29 mouse cellular contexts compared by ENCODE assay signal in the genomic region with DNA sequence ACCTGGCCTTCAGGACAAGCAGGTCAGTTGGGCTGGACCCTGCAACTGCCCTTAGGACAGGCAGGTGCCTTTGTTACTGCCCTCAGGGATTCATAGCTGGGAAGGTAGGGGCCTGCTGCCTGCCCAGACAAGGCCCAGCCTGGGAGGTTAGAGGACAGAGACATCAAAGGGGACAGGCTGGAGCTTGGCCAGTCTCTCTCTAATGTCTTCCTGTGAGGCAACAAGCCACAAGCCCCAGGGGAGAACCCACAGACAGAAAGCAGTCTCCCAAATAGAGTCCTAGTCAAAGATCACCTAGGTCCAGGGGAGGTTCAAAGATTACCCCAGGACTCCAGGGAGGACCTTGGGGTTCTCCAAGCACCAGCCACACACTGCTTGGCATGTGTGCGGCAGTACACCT. TPM values are rescaled to one million over a fixed set of nuclear protein-coding genes. Genes with fewer than 3 reads are reported as not detected.
DNase-seq lines count a peak whose midpoint lies in the region; ATAC-seq and TF ChIP-seq lines count a peak whose summit lies in the region.
"Had no signal": no experiment of that assay in that cellular context is flagged by ENCODE, and none has a peak within 500 bp of the region (broad histone marks: within the 10 kb centered on the region; RNA-seq: fewer than 3 reads in every experiment).

No protein-coding gene starts in this region.

- H3K4me1 ChIP-seq in CH12.LX (ENCODE audit: control insufficient read depth in 1 of 2, insufficient read depth in 2 of 2): peaks cover 42 to 53% of the 10 kb centered on the region in 2 experiments
- no peaks in the 10 kb centered on the region for H3K4me1 ChIP-seq in intestine, embryonic 15.5 days (replicated peaks)
- H3K4me1 ChIP-seq in midbrain, embryonic 16.5 days (ENCODE audit: control insufficient read depth, insufficient read depth, low read length): no peaks in the 10 kb centered on the region
- H3K4me1 ChIP-seq: heart, embryonic 15.5 days; hindbrain, embryonic 12.5 days; limb, embryonic 10.5 days; limb, embryonic 15.5 days; liver, embryonic 13.5 days; midbrain, embryonic 13.5 days; neural tube, embryonic 12.5 days; stomach, embryonic 15.5 days had no signal

- no peak overlapping the region for H3K4me3 ChIP-seq in CH12.LX (replicated peaks in 1 of 3; ENCODE audit: low read depth in 2 of 3, low read length in 2 of 3, poor library complexity in 1 of 3)
- H3K4me3 ChIP-seq in intestine, embryonic 15.5 days (replicated peaks): no peak overlapping the region
- no peak overlapping the region for H3K4me3 ChIP-seq in midbrain, embryonic 16.5 days (ENCODE audit: low read depth, low read length)
- H3K4me3 ChIP-seq: erythroblast, embryonic 14.5 days; heart, embryonic 15.5 days; hindbrain, embryonic 12.5 days; limb, embryonic 10.5 days; limb, embryonic 15.5 days; liver, embryonic 13.5 days; megakaryocyte, embryonic 14.5 days; midbrain, embryonic 13.5 days; neural tube, embryonic 12.5 days; stomach, embryonic 15.5 days had no signal

- H3K36me3 ChIP-seq in CH12.LX (replicated peaks in 1 of 2; ENCODE audit: control insufficient read depth in 1 of 2, insufficient read depth in 1 of 2, low read length in 1 of 2): no peaks in the 10 kb centered on the region
- no peaks in the 10 kb centered on the region for H3K36me3 ChIP-seq in intestine, embryonic 15.5 days
- H3K36me3 ChIP-seq in midbrain, embryonic 16.5 days (ENCODE audit: control insufficient read depth, insufficient read depth, low read length): no peaks in the 10 kb centered on the region
- H3K36me3 ChIP-seq: heart, embryonic 15.5 days; hindbrain, embryonic 12.5 days; limb, embryonic 10.5 days; limb, embryonic 15.5 days; liver, embryonic 13.5 days; midbrain, embryonic 13.5 days; neural tube, embryonic 12.5 days; stomach, embryonic 15.5 days had no signal

- TF ChIP-seq RAD21 in CH12.LX (IDR thresholded peaks at IDR 0.05; ENCODE audit: low read depth, low read length): no peak

- peaks cover 28% of the 10 kb centered on the region for H3K27me3 ChIP-seq in CH12.LX (replicated peaks)
- H3K27me3 ChIP-seq in intestine, embryonic 15.5 days (replicated peaks): no peaks in the 10 kb centered on the region
- H3K27me3 ChIP-seq in midbrain, embryonic 16.5 days (ENCODE audit: control insufficient read depth, insufficient read depth, low read depth, low read length): no peaks in the 10 kb centered on the region
- H3K27me3 ChIP-seq: heart, embryonic 15.5 days; hindbrain, embryonic 12.5 days; limb, embryonic 15.5 days; liver, embryonic 13.5 days; midbrain, embryonic 13.5 days; neural tube, embryonic 12.5 days; stomach, embryonic 15.5 days had no signal

- no peak for TF ChIP-seq POLR2A in CH12.LX (IDR thresholded peaks at IDR 0.05; ENCODE audit: low read depth, low read length)

- dilution Hi-C loops in CH12.LX (cut with MboI; ENCODE audit: extremely low pct_ligation_motif_present, extremely low pct_unique_long_range_greater_than_20kb, low sequenced_read_pairs): no loop called here

- TF ChIP-seq EP300 in CH12.LX (IDR thresholded peaks at IDR 0.05; ENCODE audit: low read length): no peak

- peak; percentile 16 to 35 for DNase-seq in adrenal gland, postnatal 36 days
- no peak for DNase-seq in adrenal gland, adult 8-10 months
- DNase-seq in 3T3-L1 (ENCODE audit: low read depth, low spot score) (peak; percentile 54), CH12.LX (ENCODE audit: extremely low read depth) (no peak)
- DNase-seq in spleen, postnatal 10 days (ENCODE audit: low spot score in 2 of 2): no peak
- DNase-seq: cerebellum, adult 11-12 months; cerebellum, postnatal 10 days; kidney, adult 9 months; kidney, postnatal 10 days; layer of hippocampus, adult 9-11 months; liver, embryonic 13.5 days; lung, adult 2 months; lung, postnatal 14 days had no signal

- ATAC-seq in granulocyte monocyte progenitor cell, adult 5-6 weeks (replicated peaks; ENCODE audit: poor library complexity, severe bottlenecking): peak; percentile 30; the same call in 1 of the 2 replicates
- no peak for ATAC-seq in intestine, embryonic 15.5 days
- no peak for ATAC-seq in midbrain, embryonic 16.5 days
- ATAC-seq: activated CD4-positive, CD25-positive, alpha-beta regulatory T cell, adult 4 months; forebrain, embryonic 16.5 days; hindbrain, postnatal 0 days; intestine, embryonic 16.5 days; midbrain, embryonic 13.5 days had no signal

- H3K9me3 ChIP-seq in CH12.LX (replicated peaks; ENCODE audit: low read length): no peaks in the 10 kb centered on the region
- H3K9me3 ChIP-seq in intestine, embryonic 15.5 days: no peaks in the 10 kb centered on the region
- H3K9me3 ChIP-seq in midbrain, embryonic 16.5 days (replicated peaks; ENCODE audit: control insufficient read depth, low read length, poor library complexity, severe bottlenecking): no peaks in the 10 kb centered on the region
- H3K9me3 ChIP-seq: heart, embryonic 15.5 days; hindbrain, embryonic 12.5 days; limb, embryonic 10.5 days; limb, embryonic 15.5 days; liver, embryonic 13.5 days; megakaryocyte, embryonic 14.5 days; midbrain, embryonic 13.5 days; neural tube, embryonic 12.5 days; stomach, embryonic 15.5 days had no signal

- H3K4me2 ChIP-seq in CH12.LX (ENCODE audit: insufficient read depth, low read depth, poor library complexity, severe bottlenecking): no peak overlapping the region
- H3K4me2 ChIP-seq in intestine, embryonic 15.5 days (replicated peaks): no peak overlapping the region
- H3K4me2 ChIP-seq in midbrain, embryonic 16.5 days (ENCODE audit: low read length): no peak overlapping the region
- H3K4me2 ChIP-seq: heart, embryonic 15.5 days; hindbrain, embryonic 12.5 days; limb, embryonic 15.5 days; liver, embryonic 13.5 days; midbrain, embryonic 13.5 days; neural tube, embryonic 12.5 days; stomach, embryonic 15.5 days had no signal

- TF ChIP-seq CTCF in CH12.LX (conservative IDR thresholded peaks at IDR 0.05 in 1 of 2, IDR thresholded peaks at IDR 0.05 in 1 of 2; ENCODE audit: low read depth in 2 of 2, low read length in 2 of 2): no peak

- in situ Hi-C loops in CH12.LX (cut with MboI; ENCODE audit: low pct_ligation_motif_present, low pct_unique_long_range_greater_than_20kb, low sequenced_read_pairs): no loop called here

- no peak overlapping the region for H3K27ac ChIP-seq in CH12.LX (ENCODE audit: insufficient read depth, low read depth)
- H3K27ac ChIP-seq in intestine, embryonic 15.5 days: no peak overlapping the region
- H3K27ac ChIP-seq in midbrain, embryonic 16.5 days (ENCODE audit: low read length): no peak overlapping the region
- H3K27ac ChIP-seq: heart, embryonic 15.5 days; hindbrain, embryonic 12.5 days; hindbrain, postnatal 0 days; limb, embryonic 10.5 days; limb, embryonic 15.5 days; liver, embryonic 13.5 days; midbrain, embryonic 13.5 days; neural tube, embryonic 12.5 days; stomach, embryonic 15.5 days had no signal

- H3K9ac ChIP-seq in CH12.LX (ENCODE audit: insufficient read depth, low read depth): no peak overlapping the region
- H3K9ac ChIP-seq in intestine, embryonic 15.5 days: no peak overlapping the region
- H3K9ac ChIP-seq in midbrain, embryonic 16.5 days (ENCODE audit: low read depth, low read length): no peak overlapping the region
- H3K9ac ChIP-seq: heart, embryonic 15.5 days; hindbrain, embryonic 12.5 days; limb, embryonic 15.5 days; liver, embryonic 13.5 days; midbrain, embryonic 13.5 days; neural tube, embryonic 12.5 days; stomach, embryonic 15.5 days had no signal

- no peaks in the 10 kb centered on the region for H3K79me2 ChIP-seq in CH12.LX (replicated peaks; ENCODE audit: control insufficient read depth, extremely low read depth, insufficient read depth, poor library complexity, severe bottlenecking)

- 92% methylated on average over 1 of the region's 1 CpGs for WGBS in intestine, embryonic 15.5 days
- 100% methylated on average over 1 of the region's 1 CpGs for WGBS in midbrain, embryonic 16.5 days

TF ChIP-seq in CH12.LX, 34 proteins besides CTCF, POLR2A, EP300 and RAD21:
- TF ChIP-seq IRF4 (IDR thresholded peaks at IDR 0.05; ENCODE audit: low read depth, low read length) (peak; percentile 35; the same call in 1 of the 2 replicates), JUN (IDR thresholded peaks at IDR 0.05; ENCODE audit: insufficient read depth, low read depth, low read length) (no peak)
TF ChIP-seq in CH12.LX: peak in this region for 1.

RNA-seq across cellular contexts. Expression of a gene that starts 29.1 kb away (rescaled TPM):
- total RNA-seq in adrenal gland, postnatal 36 days (2021): 10 to 100 TPM; 61.7 to 73.1 TPM
- 10 to 100 TPM; 66.2 to 86.0 (median 72.4) TPM for total RNA-seq in adrenal gland, adult 8-10 months (2022)
- total RNA-seq in CH12.LX (2012; rRNA removed): 0.55 and 0.59 TPM in 2 replicates
- total RNA-seq in CH12.LX (2014; rRNA removed): 0.05 TPM in 1 of 2 replicates, not detected in the other
- polyA plus RNA-seq in CH12.LX (2012; ENCODE audit: insufficient read length, low read depth): 0.11 TPM in 1 of 2 replicates, not detected in the other
- 63.6 and 65.2 TPM in 2 replicates for total RNA-seq in granulocyte monocyte progenitor cell, adult 5-6 weeks (2014; fragmentation: Nextera tagmentation)
- total RNA-seq in granulocyte monocyte progenitor cell, adult 5-6 weeks (2017): 70.6 and 74.6 TPM in 2 replicates
- polyA plus RNA-seq in intestine, embryonic 15.5 days (2015; fragmentation: Nextera tagmentation; extraction: Ambion mirVana): 36.8 and 37.7 TPM in 2 replicates
- 49.3 and 54.6 TPM in 2 replicates for polyA plus RNA-seq in midbrain, embryonic 16.5 days (2015; fragmentation: Nextera tagmentation; extraction: Ambion mirVana)

Comparison
In these comparisons a context has a peak if more than half of its experiments do, and no peak if none do; other contexts are left out.
1. DNase-seq: peak in adrenal gland, postnatal 36 days (2 of 2) and 3T3-L1 (single experiment); none in adrenal gland, adult 8-10 months (single experiment), CH12.LX (single experiment) and spleen, postnatal 10 days (0 of 2).
2. RNA of a gene that starts 29.1 kb away (total RNA-seq): 63.6 to 74.6 TPM in granulocyte monocyte progenitor cell, adult 5-6 weeks, 66.2 to 86.0 TPM in adrenal gland, adult 8-10 months and 61.7 to 73.1 TPM in adrenal gland, postnatal 36 days; 0.05 to 0.59 TPM in CH12.LX; every median in the first group is over 10 times any median in the second.